Mouse (Mus musculus) thymus, adult 2 months (tissue): ENCODE measurements at regions not wholly inside any gene's neighbourhood (a gene's known extent, or its start where the extent isn't known, plus 50 kb on each side); places are given as distances from the start of the nearest gene placed in this dataset.
A peak's percentile ranks its signal among the peaks of the same experiment; 100 is the strongest.

ENCODE experiments used
- DNase-seq: peaks from one replicate; pipeline ENCODE4 v3.0.0; 2021
- H3K27ac ChIP-seq: fragments of 200-500 bp; 2 replicates; pipeline ENCODE4 v1.5.1; 2012; ENCODE audit warnings: low read length, control low read depth; ENCODE audit not compliant: control insufficient read depth, insufficient read depth
- H3K27me3 ChIP-seq: fragments of 200-500 bp; 2 replicates; pipeline ENCODE4 v1.6.1; 2012; ENCODE audit warnings: mild to moderate bottlenecking, low read length, moderate library complexity, mixed read lengths; ENCODE audit not compliant: control insufficient read depth, insufficient read depth
- H3K36me3 ChIP-seq: fragments of 200-500 bp; 2 replicates; pipeline ENCODE4 v1.6.1; 2012; ENCODE audit warnings: mild to moderate bottlenecking, low read length, moderate library complexity; ENCODE audit not compliant: control insufficient read depth, insufficient read depth
- H3K4me1 ChIP-seq: fragments of 200-500 bp; replicated peaks from 2 replicates; pipeline ENCODE4 v1.6.1; 2012; ENCODE audit warnings: low read length; ENCODE audit not compliant: control insufficient read depth, insufficient read depth
- H3K4me3 ChIP-seq: fragments of 200-500 bp; 2 replicates; pipeline ENCODE4 v1.5.1; 2012; ENCODE audit warnings: mild to moderate bottlenecking, low read length, control low read depth, moderate library complexity; ENCODE audit not compliant: control insufficient read depth, insufficient read depth
- CTCF ChIP-seq: fragments of 200-500 bp; IDR thresholded peaks from 2 replicates; pipeline ENCODE4 v1.5.1; 2012; ENCODE audit warnings: mild to moderate bottlenecking, control low read depth, low read length, moderate library complexity, borderline replicate concordance; ENCODE audit not compliant: control insufficient read depth, poor library complexity, insufficient read depth; ENCODE audit errors: extremely low read depth
- POLR2A ChIP-seq: fragments of 200-500 bp; IDR thresholded peaks from 2 replicates; pipeline ENCODE4 v1.6.1; 2012; ENCODE audit warnings: mild to moderate bottlenecking, low read length, control low read depth, moderate library complexity; ENCODE audit not compliant: control insufficient read depth, poor library complexity, insufficient read depth; ENCODE audit errors: extremely low read depth
- WGBS: fragments of 180-500 bp; shearing (Covaris S2); methylation state at CpG from one replicate; pipeline ENCODE4 v1.1.7; 2018; 5-methylcytosine and 5-hydroxymethylcytosine counted together

GRCm38 (mm10) chr10:122528973-122529703 lies 80.8 kb downstream of the Avpr1a start:
- no peaks in the 10 kb centered on the region for H3K36me3 ChIP-seq
- WGBS = 42% methylated on average over 4 of the region's 4 CpGs
- H3K27me3 ChIP-seq = no peaks in the 10 kb centered on the region
- no peaks in the 10 kb centered on the region for H3K4me1 ChIP-seq
- no peak overlapping the region for H3K27ac ChIP-seq
- peak; percentile 20 for DNase-seq
- H3K4me3 ChIP-seq = no peak overlapping the region
- TF ChIP-seq CTCF (no peak), POLR2A (no peak)

- DNase-seq = no peak
- WGBS = 93% methylated on average over 5 of the region's 5 CpGs
Observed at GRCm38 (mm10) chr10:122534714-122535113, 86.4 kb downstream of the Avpr1a start.

GRCm38 (mm10) chr10:122535137-122535536 lies 86.8 kb downstream of the Avpr1a start:
- Histone ChIP-seq H3K36me3 (no peaks in the 10 kb centered on the region), H3K4me3 (no peak overlapping the region), H3K27ac (no peak overlapping the region), H3K27me3 (no peaks in the 10 kb centered on the region), H3K4me1 (no peaks in the 10 kb centered on the region)
- TF ChIP-seq CTCF (no peak), POLR2A (no peak)
- no peak for DNase-seq
- WGBS = 27% methylated on average over 5 of the region's 5 CpGs

More at GRCm38 (mm10) chr10:122534714-122535113, 86.4 kb downstream of the Avpr1a start:
- Histone ChIP-seq H3K4me3 (no peak overlapping the region), H3K36me3 (no peaks in the 10 kb centered on the region), H3K27ac (no peak overlapping the region), H3K27me3 (no peaks in the 10 kb centered on the region), H3K4me1 (no peaks in the 10 kb centered on the region)
- TF ChIP-seq POLR2A (no peak), CTCF (no peak)

- TF ChIP-seq POLR2A = no peak
- 91% methylated on average over 7 of the region's 7 CpGs for WGBS
- Histone ChIP-seq H3K27me3 (no peaks in the 10 kb centered on the region), H3K4me1 (no peaks in the 10 kb centered on the region), H3K27ac (no peak overlapping the region), H3K4me3 (no peak overlapping the region), H3K36me3 (no peaks in the 10 kb centered on the region)
- DNase-seq = no peak
Observed at GRCm38 (mm10) chr10:122539655-122540054, 91.4 kb downstream of the Avpr1a start.

- Histone ChIP-seq H3K27me3 (no peaks in the 10 kb centered on the region), H3K36me3 (no peaks in the 10 kb centered on the region), H3K4me1 (no peaks in the 10 kb centered on the region), H3K4me3 (no peak overlapping the region), H3K27ac (no peak overlapping the region)
- DNase-seq = no peak
- TF ChIP-seq CTCF (no peak), POLR2A (no peak)
- 94% methylated on average over 9 of the region's 9 CpGs for WGBS
Observed at GRCm38 (mm10) chr10:122542573-122542972, 94.3 kb downstream of the Avpr1a start.

- TF ChIP-seq CTCF = no peak
- TF ChIP-seq POLR2A = no peak
- WGBS = 20% methylated on average over 16 of the region's 16 CpGs
- H3K4me3 ChIP-seq = no peak overlapping the region
Observed at GRCm38 (mm10) chr10:122544096-122544720, 95.9 kb downstream of the Avpr1a start.

More at GRCm38 (mm10) chr10:122544096-122544720, 95.9 kb downstream of the Avpr1a start:
- DNase-seq = peak; percentile 68
- H3K36me3 ChIP-seq = no peaks in the 10 kb centered on the region
- no peak overlapping the region for H3K27ac ChIP-seq
- no peaks in the 10 kb centered on the region for H3K27me3 ChIP-seq
- H3K4me1 ChIP-seq = no peaks in the 10 kb centered on the region
